ENCODE assay signal across 8 mouse cellular contexts in genomic region chr1:187770234-187770633, GRCm38 (mm10).
"Had no signal": no experiment of that assay in that cellular context is flagged by ENCODE, and none has a peak within 500 bp of the region (broad histone marks: within the 10 kb centered on the region; RNA-seq: fewer than 3 reads in every experiment).

No protein-coding gene starts in this region.

- H3K4me2 ChIP-seq: limb, embryonic 15.5 days; midbrain, embryonic 13.5 days; stomach, embryonic 15.5 days had no signal

- H3K9ac ChIP-seq: limb, embryonic 15.5 days; liver, embryonic 14.5 days; midbrain, embryonic 13.5 days; stomach, embryonic 15.5 days had no signal

- H3K9me3 ChIP-seq: limb, embryonic 15.5 days; midbrain, embryonic 13.5 days; stomach, embryonic 15.5 days had no signal

- H3K4me1 ChIP-seq: limb, embryonic 15.5 days; midbrain, embryonic 13.5 days; stomach, embryonic 15.5 days had no signal

- H3K27me3 ChIP-seq: limb, embryonic 15.5 days; midbrain, embryonic 13.5 days; stomach, embryonic 15.5 days had no signal

- ATAC-seq: hindbrain, postnatal 0 days; midbrain, embryonic 13.5 days had no signal

- H3K27ac ChIP-seq: hindbrain, postnatal 0 days; limb, embryonic 15.5 days; liver, embryonic 14.5 days; midbrain, embryonic 13.5 days; stomach, embryonic 15.5 days had no signal

- DNase-seq: layer of hippocampus, postnatal 36 days; lung, adult 18-20 months; right cerebral cortex, postnatal 14 days had no signal

- H3K36me3 ChIP-seq: limb, embryonic 15.5 days; midbrain, embryonic 13.5 days; stomach, embryonic 15.5 days had no signal

- H3K4me3 ChIP-seq: limb, embryonic 15.5 days; midbrain, embryonic 13.5 days; stomach, embryonic 15.5 days had no signal
